Mouse (Mus musculus) bone marrow macrophage, adult 2 months (primary cell): ENCODE results near the gene Gpnmb.

Experiments
- CTCF ChIP-seq: IDR thresholded peaks from 2 replicates; pipeline ENCODE4 v1.5.1; 2012; ENCODE audit warnings: low read depth, mild to moderate bottlenecking, low read length, moderate library complexity
- POLR2A ChIP-seq: IDR thresholded peaks from 2 replicates; pipeline ENCODE4 v1.6.1; 2012; ENCODE audit warnings: mild to moderate bottlenecking, low read depth, low read length, borderline replicate concordance

DNA sequence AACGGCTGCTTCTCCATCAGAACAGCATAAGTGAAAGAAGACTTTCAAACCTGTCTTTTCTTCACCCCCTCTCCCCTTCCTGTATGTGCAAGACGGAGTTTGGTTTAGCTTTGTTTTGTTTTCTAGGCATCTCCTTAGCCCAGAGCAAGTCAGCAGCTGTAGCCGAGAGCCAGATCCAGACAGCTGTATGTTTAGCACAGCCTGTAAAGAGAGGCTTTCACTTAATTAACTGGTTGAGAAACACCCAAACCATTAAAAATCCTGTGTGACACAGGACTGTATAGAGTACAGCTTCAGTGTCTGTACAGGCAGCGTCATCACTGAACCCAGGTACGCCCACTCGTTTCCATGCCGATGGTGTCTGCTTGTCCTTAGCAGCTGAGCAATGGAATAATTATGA lies 11.1 kb upstream of the Gpnmb start:
- TF ChIP-seq POLR2A (no peak), CTCF (no peak)
